Mouse (Mus musculus) hindbrain, postnatal 0 days (tissue): Measurements from ENCODE around the gene Ptprh. TPM values are rescaled to one million over a fixed set of nuclear protein-coding genes. Genes with fewer than 3 reads are reported as not detected.

Experiments
- ATAC-seq: fragments of 200-750 bp; cut with Nextera tagmentation; 2 replicates; pipeline ENCODE4 v1.8.0; 2017; ENCODE audit warnings: mild to moderate bottlenecking, moderate TSS enrichment, moderate library complexity
- DNase-seq: peaks from one replicate; pipeline ENCODE4 v3.0.0-alpha.2; 2015; ENCODE audit warnings: low spot score
- H3K27ac ChIP-seq: fragments of 300-500 bp; sonication (generic); 2 replicates; pipeline ENCODE4 v1.5.1; 2014; ENCODE audit warnings: mild to moderate bottlenecking
- H3K27me3 ChIP-seq: fragments of 300-500 bp; sonication (generic); 2 replicates; pipeline ENCODE4 v1.6.1; 2014; ENCODE audit warnings: low read length, mixed read lengths; ENCODE audit not compliant: insufficient read depth
- H3K36me3 ChIP-seq: fragments of 300-500 bp; sonication (generic); 2 replicates; pipeline ENCODE4 v1.6.1; 2014; ENCODE audit warnings: low read length, mixed read lengths; ENCODE audit not compliant: insufficient read depth
- H3K4me1 ChIP-seq: fragments of 300-500 bp; sonication (generic); 2 replicates; pipeline ENCODE4 v1.6.1; 2014; ENCODE audit warnings: antibody characterized with exemption, low read length, mixed read lengths; ENCODE audit not compliant: insufficient read depth
- H3K4me2 ChIP-seq: fragments of 300-500 bp; sonication (generic); 2 replicates; pipeline ENCODE4 v1.6.1; 2014; ENCODE audit warnings: low read depth, mild to moderate bottlenecking, low read length, moderate library complexity, mixed read lengths
- H3K4me3 ChIP-seq: fragments of 300-500 bp; sonication (generic); 2 replicates; pipeline ENCODE4 v1.5.1; 2014; ENCODE audit warnings: low read length
- H3K9ac ChIP-seq: fragments of 300-500 bp; sonication (generic); replicated peaks from 2 replicates; pipeline ENCODE4 v1.6.1; 2014; ENCODE audit warnings: mild to moderate bottlenecking, low read length, moderate library complexity, mixed read lengths
- H3K9me3 ChIP-seq: fragments of 300-500 bp; sonication (generic); 2 replicates; pipeline ENCODE4 v1.6.1; 2016; ENCODE audit warnings: low read length, mixed read lengths
- CTCF ChIP-seq: IDR thresholded peaks from 2 replicates; pipeline ENCODE4 v1.5.1; 2016; ENCODE audit warnings: antibody characterized with exemption, control low read depth, low read depth
- WGBS: fragments of 180-500 bp; shearing (Covaris S2); extraction: QIAGEN DNeasy Blood & Tissue Kit; methylation state at CpG from one replicate; pipeline ENCODE4 v1.1.7; 2014; 5-methylcytosine and 5-hydroxymethylcytosine counted together
- microRNA-seq, 2 experiments: library from miRNA; unstranded; fragments of <30 nt; microRNA quantifications; one replicate each; pipeline ENCODE4; 2016
- polyA plus RNA-seq: library from polyadenylated mRNA; unstranded; fragments of >200 nt; fragmentation: Nextera tagmentation; extraction: Ambion mirVana; gene quantifications from 2 replicates; pipeline ENCODE4 v1.2.1, GENCODE M21; 2015
- total RNA-seq: library from RNA; depleted of rRNA; stranded (reverse); fragments of >200 nt; gene quantifications from 2 replicates; pipeline ENCODE4 v1.2.3, GENCODE M21; 2014; rRNA removed

Ptprh gene
- total and polyA plus RNA-seq, 2 experiments from 2014 or later: 0.74 to 0.99 TPM

DNA sequence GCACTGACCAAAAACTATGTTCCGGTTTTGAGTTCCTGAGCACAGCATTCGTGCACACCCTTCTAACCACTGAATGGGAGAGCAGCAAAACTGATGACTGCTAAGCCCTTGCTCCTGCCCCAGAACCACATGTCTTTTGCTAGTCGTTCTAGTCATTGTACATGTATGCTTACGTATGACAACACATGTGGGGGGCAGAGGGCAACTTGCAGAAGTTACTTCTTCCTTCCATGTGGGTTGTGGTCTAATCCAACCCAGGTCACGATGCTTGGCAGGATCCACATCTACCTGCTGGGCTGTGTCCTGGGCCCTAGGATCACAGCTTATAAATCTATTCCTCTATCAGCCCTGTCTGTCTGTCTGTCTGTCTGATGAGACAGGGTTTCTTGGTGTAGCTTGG is 100.0 kb downstream of the Ptprh start:
- Histone ChIP-seq H3K36me3 (no peaks in the 10 kb centered on the region), H3K27me3 (no peaks in the 10 kb centered on the region), H3K9me3 (no peaks in the 10 kb centered on the region), H3K4me1 (peaks cover 19% of the 10 kb centered on the region), H3K4me2 (no peak overlapping the region), H3K9ac (no peak overlapping the region), H3K4me3 (no peak overlapping the region), H3K27ac (no peak overlapping the region)
- DNase-seq (no peak), ATAC-seq (no peak)
- WGBS: 84% methylated on average over 5 of the region's 5 CpGs
- no peak for TF ChIP-seq CTCF

DNA sequence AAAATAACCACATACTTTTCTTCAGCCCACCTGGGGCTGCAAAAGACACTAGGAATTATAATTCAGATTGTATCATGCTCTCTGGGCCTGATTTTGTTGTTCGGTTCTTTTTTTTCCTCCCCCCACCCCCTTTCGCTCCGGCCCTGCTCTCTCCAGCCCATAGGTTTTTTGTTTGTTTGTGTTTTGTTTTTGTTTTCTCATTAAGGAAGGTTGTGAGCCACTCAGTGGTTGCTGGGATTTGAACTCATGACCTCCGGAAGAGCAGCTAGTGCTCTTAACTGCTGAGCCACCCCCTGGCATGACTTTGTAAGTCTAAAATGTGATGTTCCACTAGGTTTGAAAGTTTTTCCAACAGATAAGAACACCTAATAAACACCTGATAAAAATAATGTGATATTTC is 100.7 kb downstream of the Ptprh start:
- DNase-seq (no peak), ATAC-seq (no peak)
- H3K27ac ChIP-seq: no peak overlapping the region
- H3K9me3 ChIP-seq: no peaks in the 10 kb centered on the region
- no peak overlapping the region for H3K9ac ChIP-seq
- H3K27me3 ChIP-seq: no peaks in the 10 kb centered on the region
- TF ChIP-seq CTCF: no peak
- H3K4me3 ChIP-seq: no peak overlapping the region
- 81% methylated on average over 4 of the region's 4 CpGs for WGBS
- peaks cover 27% of the 10 kb centered on the region for H3K4me1 ChIP-seq
- no peak overlapping the region for H3K4me2 ChIP-seq
- H3K36me3 ChIP-seq: no peaks in the 10 kb centered on the region

DNA sequence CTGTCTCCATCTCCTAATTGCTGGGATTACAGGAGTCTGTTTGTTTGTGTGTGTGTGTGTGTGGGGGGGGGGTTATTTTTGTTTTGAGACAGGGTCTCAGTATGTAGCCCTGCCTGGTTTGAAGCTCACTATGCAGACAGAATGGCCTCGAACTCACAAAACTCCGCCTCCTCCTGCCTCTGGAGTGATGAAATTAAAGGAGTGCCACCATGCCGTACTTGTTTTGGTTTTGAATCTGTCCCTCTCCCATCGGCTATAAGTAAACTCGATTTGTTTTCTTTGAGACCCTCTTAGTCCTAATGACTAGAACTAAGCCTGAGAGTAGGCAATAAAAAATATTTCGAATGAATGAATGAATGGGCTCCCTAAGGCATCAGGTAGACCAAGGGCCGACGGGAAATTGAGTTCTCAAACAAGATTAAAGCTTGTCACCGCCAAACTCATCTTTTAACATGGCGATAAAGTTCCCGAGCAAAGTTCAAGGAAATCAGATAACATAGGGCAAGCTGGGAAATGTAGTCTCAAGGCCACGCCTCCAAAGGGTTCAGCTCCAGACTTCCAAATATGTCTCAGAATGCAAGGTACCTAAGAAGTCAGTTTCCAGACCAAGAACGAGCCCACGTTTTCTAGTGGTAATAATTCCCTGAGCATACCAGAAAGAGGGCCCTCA is 101.3 kb downstream of the Ptprh start:
- TF ChIP-seq CTCF: no peak
- Histone ChIP-seq H3K4me2 (peak overlapping the region; percentile 91), H3K36me3 (no peaks in the 10 kb centered on the region), H3K27me3 (no peaks in the 10 kb centered on the region), H3K9me3 (no peaks in the 10 kb centered on the region), H3K4me3 (peak overlapping the region; percentile 92), H3K9ac (no peak overlapping the region), H3K27ac (peak overlapping the region; percentile 92; the same call in 1 of the 2 replicates), H3K4me1 (peaks cover 30% of the 10 kb centered on the region)
- WGBS: 9% methylated on average over 14 of the region's 14 CpGs
- DNase-seq: peak; percentile 75
- no peak; the same call in 1 of the 2 replicates for ATAC-seq

DNA sequence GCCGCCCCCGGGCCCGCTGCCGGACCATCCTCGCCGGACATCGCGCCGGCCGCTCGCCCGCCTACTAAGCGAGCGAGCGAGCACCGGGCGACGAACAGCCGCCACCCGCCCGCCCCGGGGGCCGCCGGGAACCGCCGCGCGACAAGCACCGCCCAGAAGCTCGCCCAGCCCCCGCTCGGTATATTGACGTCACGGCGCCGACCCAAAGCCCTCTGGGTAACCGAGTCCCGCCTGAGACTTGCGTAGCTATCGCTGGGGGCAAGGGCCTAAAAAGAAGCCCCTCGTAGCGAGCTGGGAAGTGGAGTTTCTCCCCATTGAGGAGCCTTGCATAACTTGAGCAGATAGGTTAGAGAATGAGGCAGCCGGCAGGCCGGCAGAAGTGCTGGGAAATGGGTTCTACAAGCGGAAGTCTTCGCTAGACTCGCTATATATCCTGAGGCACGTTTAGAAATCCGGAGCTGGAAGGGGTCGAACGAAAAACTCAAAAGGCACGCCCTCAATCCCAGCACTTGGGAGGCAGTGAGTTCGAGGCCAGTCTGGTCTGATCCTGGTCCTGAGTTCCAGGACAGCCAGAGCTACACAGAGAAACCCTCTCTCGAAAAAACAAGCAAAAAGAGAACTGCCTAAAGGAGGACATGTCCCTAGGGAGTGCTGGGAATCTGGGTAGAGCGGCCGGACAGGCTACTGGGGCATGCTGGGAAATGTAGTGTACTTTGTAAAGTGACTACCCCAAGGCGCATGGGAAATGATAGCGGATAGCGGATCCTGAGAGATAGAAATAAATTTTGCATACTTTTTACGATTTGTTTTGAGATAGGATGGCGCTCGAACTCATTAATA is 102.1 kb downstream of the Ptprh start, which contains the start of gene Ppp1r12c:
Gene Ppp1r12c, minus strand, starts transcription at position 123 of the 840 bp plus-strand sequence.
- no peak for TF ChIP-seq CTCF
- no peaks in the 10 kb centered on the region for H3K27me3 ChIP-seq
- H3K36me3 ChIP-seq: no peaks in the 10 kb centered on the region; the same call in 1 of the 2 replicates
- ATAC-seq: peak; percentile 94
- H3K27ac ChIP-seq: peak within 1 kb of the TSS; percentile 92
- WGBS: under 1% methylated on average over 61 of the region's 62 CpGs
- H3K9ac ChIP-seq: peak within 1 kb of the TSS; percentile 96
- peak within 1 kb of the TSS; percentile 92 for H3K4me3 ChIP-seq
- DNase-seq: peak; percentile 97
- peak within 1 kb of the TSS; percentile 91 for H3K4me2 ChIP-seq
- H3K9me3 ChIP-seq: no peaks in the 10 kb centered on the region
- H3K4me1 ChIP-seq: peaks cover 30% of the 10 kb centered on the region

DNA sequence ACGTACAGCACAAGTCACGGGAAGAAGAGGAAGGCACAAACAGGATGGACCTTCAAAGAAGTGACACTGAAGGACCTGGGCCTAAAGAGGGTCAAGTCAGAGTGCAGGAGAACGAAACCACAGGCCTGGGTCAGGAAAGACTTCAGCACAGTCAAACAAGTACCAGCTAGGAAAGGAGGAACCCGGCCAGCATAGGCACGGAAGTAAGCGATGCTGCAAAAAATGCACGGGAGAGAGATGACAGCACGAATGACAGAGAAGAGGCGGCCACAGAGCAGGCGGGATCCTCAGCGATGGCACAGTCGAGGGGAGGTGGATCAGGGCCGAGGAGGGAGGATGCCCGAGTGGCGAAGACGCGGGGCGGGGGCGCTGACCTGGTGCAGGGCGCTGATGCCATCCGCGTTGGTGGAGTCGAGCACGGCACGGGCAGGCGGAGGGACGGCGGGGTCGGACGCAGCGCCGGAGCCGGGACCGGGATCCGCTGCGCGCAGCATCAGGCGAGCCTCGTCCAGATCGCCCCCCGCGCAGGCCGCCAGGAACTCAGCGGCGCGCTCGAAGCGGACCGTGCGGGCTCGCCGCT is 102.9 kb downstream of the Ptprh start:
- Histone ChIP-seq H3K9me3 (no peaks in the 10 kb centered on the region), H3K4me1 (peaks cover 30% of the 10 kb centered on the region), H3K27ac (peak overlapping the region; percentile 92), H3K27me3 (no peaks in the 10 kb centered on the region), H3K36me3 (no peaks in the 10 kb centered on the region; the same call in 1 of the 2 replicates), H3K4me2 (peak overlapping the region; percentile 91), H3K4me3 (peak overlapping the region; percentile 92), H3K9ac (peak overlapping the region; percentile 96)
- no peak for TF ChIP-seq CTCF
- ATAC-seq (peak; percentile 61), DNase-seq (peak; percentile 47)
- under 1% methylated on average over 37 of the region's 52 CpGs for WGBS

DNA sequence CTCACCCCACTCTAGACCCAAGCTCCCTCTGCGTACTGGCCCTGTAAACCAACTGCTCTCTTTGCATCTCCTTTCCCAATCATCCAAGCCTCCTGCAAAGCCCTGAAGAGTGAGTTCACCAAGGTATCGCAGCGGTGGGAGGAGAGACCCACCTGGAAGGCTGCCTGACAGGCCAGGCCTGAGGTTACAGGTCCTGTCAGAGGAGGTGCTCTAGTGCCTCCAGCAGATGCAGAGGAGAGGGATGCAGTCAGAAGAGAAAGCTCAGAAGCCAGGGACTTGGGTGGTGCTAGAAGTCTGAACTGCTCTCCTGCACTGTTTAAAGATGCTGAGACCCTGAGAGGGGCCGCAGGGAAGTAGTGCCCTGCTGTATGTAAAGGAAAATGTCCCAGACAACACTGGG is 104.8 kb downstream of the Ptprh start:
- no peak overlapping the region for H3K27ac ChIP-seq
- TF ChIP-seq CTCF: no peak
- H3K9me3 ChIP-seq: no peaks in the 10 kb centered on the region
- peak overlapping the region; percentile 91 for H3K4me2 ChIP-seq
- H3K4me1 ChIP-seq: peaks cover 30% of the 10 kb centered on the region
- 85% methylated on average over 4 of the region's 4 CpGs for WGBS
- H3K36me3 ChIP-seq: peaks cover 3% of the 10 kb centered on the region; the same call in 1 of the 2 replicates
- DNase-seq (no peak), ATAC-seq (no peak)
- no peak overlapping the region for H3K9ac ChIP-seq
- H3K27me3 ChIP-seq: no peaks in the 10 kb centered on the region
- H3K4me3 ChIP-seq: no peak overlapping the region

Small RNA genes within 50 kb of the gene (microRNA-seq; reads per million reads assigned to microRNA genes)
- 0 reads per million in 2 experiments for gene Gm23577

Other genes starting within 250 kb of the Ptprh start
- not detected in 2 replicates for gene Gp6, start 206.3 kb downstream of the Ptprh start, total RNA-seq
- not detected in 2 replicates for gene Gp6, start 206.3 kb downstream of the Ptprh start, polyA plus RNA-seq
- gene Rdh13, start 158.4 kb downstream of the Ptprh start, total RNA-seq: 71.9 and 103 TPM in 2 replicates
- 38.4 and 39.4 TPM in 2 replicates for gene Rdh13, start 158.4 kb downstream of the Ptprh start, polyA plus RNA-seq
- 5.0 and 5.8 TPM in 2 replicates for gene Eps8l1, start 143.4 kb downstream of the Ptprh start, total RNA-seq
- 5.7 and 7.7 TPM in 2 replicates for gene Eps8l1, start 143.4 kb downstream of the Ptprh start, polyA plus RNA-seq
- gene Ppp1r12c, start 102.4 kb downstream of the Ptprh start, total RNA-seq: 88.2 and 109 TPM in 2 replicates
- gene Ppp1r12c, start 102.4 kb downstream of the Ptprh start, polyA plus RNA-seq: 33.9 and 42.0 TPM in 2 replicates
- 0.93 and 3.5 TPM in 2 replicates for gene Tnnt1, start 87.7 kb downstream of the Ptprh start, total RNA-seq
- 2.9 and 3.6 TPM in 2 replicates for gene Tnnt1, start 87.7 kb downstream of the Ptprh start, polyA plus RNA-seq
- gene Tnni3, start 79.8 kb downstream of the Ptprh start, total RNA-seq: 1.9 TPM in 1 of 2 replicates, not detected in the other
- 2.1 and 3.9 TPM in 2 replicates for gene Tnni3, start 79.8 kb downstream of the Ptprh start, polyA plus RNA-seq
- 2.1 and 3.8 TPM in 2 replicates for gene Dnaaf3, start 71.6 kb downstream of the Ptprh start, total RNA-seq
- gene Dnaaf3, start 71.6 kb downstream of the Ptprh start, polyA plus RNA-seq: 2.0 and 2.6 TPM in 2 replicates
- gene Syt5, start 56.5 kb downstream of the Ptprh start, total RNA-seq: 81.1 and 83.7 TPM in 2 replicates
- gene Syt5, start 56.5 kb downstream of the Ptprh start, polyA plus RNA-seq: 103 and 106 TPM in 2 replicates
- 14.2 and 17.4 TPM in 2 replicates for gene Tmem86b, start 27.4 kb upstream of the Ptprh start, total RNA-seq
- gene Tmem86b, start 27.4 kb upstream of the Ptprh start, polyA plus RNA-seq: 1.1 and 1.5 TPM in 2 replicates
- gene Ppp6r1, start 55.0 kb upstream of the Ptprh start, total RNA-seq: 136 and 142 TPM in 2 replicates
- 9.4 and 10.3 TPM in 2 replicates for gene Ppp6r1, start 55.0 kb upstream of the Ptprh start, polyA plus RNA-seq
- 259 and 288 TPM in 2 replicates for gene Hspbp1, start 81.0 kb upstream of the Ptprh start, total RNA-seq
- gene Hspbp1, start 81.0 kb upstream of the Ptprh start, polyA plus RNA-seq: 172 and 174 TPM in 2 replicates
- 195 and 217 TPM in 2 replicates for gene Brsk1, start 86.6 kb upstream of the Ptprh start, total RNA-seq
- gene Brsk1, start 86.6 kb upstream of the Ptprh start, polyA plus RNA-seq: 6.7 and 7.1 TPM in 2 replicates
- not detected in 2 replicates for gene Tmem150b, start 121.2 kb upstream of the Ptprh start, total RNA-seq
- gene Tmem150b, start 121.2 kb upstream of the Ptprh start, polyA plus RNA-seq: 0.13 TPM in 2 replicates
- gene Kmt5c, start 136.1 kb upstream of the Ptprh start, total RNA-seq: 29.3 and 39.5 TPM in 2 replicates
- gene Kmt5c, start 136.1 kb upstream of the Ptprh start, polyA plus RNA-seq: 30.7 and 36.5 TPM in 2 replicates
- gene Cox6b2, start 149.1 kb upstream of the Ptprh start, total RNA-seq: 10.6 and 37.2 TPM in 2 replicates
- gene Cox6b2, start 149.1 kb upstream of the Ptprh start, polyA plus RNA-seq: 47.0 and 50.1 TPM in 2 replicates
- gene Fam71e2, start 167.3 kb upstream of the Ptprh start, total RNA-seq: not detected in 2 replicates
- not detected in 2 replicates for gene Fam71e2, start 167.3 kb upstream of the Ptprh start, polyA plus RNA-seq
- 2.0 TPM in 1 of 2 replicates, not detected in the other for gene Il11, start 178.8 kb upstream of the Ptprh start, total RNA-seq
- gene Il11, start 178.8 kb upstream of the Ptprh start, polyA plus RNA-seq: 1.1 and 1.3 TPM in 2 replicates
- not detected in 2 replicates for gene Tmem190, start 178.9 kb upstream of the Ptprh start, total RNA-seq
- 0.53 TPM in 1 of 2 replicates, not detected in the other for gene Tmem190, start 178.9 kb upstream of the Ptprh start, polyA plus RNA-seq
- gene Tmem238, start 185.6 kb upstream of the Ptprh start, total RNA-seq: 13.7 and 13.9 TPM in 2 replicates
- 16.8 and 18.2 TPM in 2 replicates for gene Tmem238, start 185.6 kb upstream of the Ptprh start, polyA plus RNA-seq
- gene Rpl28, start 188.8 kb upstream of the Ptprh start, total RNA-seq: 145 and 147 TPM in 2 replicates
- gene Rpl28, start 188.8 kb upstream of the Ptprh start, polyA plus RNA-seq: 304 and 315 TPM in 2 replicates
- gene Ube2s, start 208.5 kb upstream of the Ptprh start, total RNA-seq: 264 and 324 TPM in 2 replicates
- 223 and 233 TPM in 2 replicates for gene Ube2s, start 208.5 kb upstream of the Ptprh start, polyA plus RNA-seq
- gene Shisa7, start 240.7 kb upstream of the Ptprh start, total RNA-seq: 46.3 and 49.3 TPM in 2 replicates
- 5.7 and 6.9 TPM in 2 replicates for gene Shisa7, start 240.7 kb upstream of the Ptprh start, polyA plus RNA-seq